Mouse (Mus musculus) gastrocnemius, adult 2 months (tissue): ENCODE measurements around the gene Itpripl2. TPM values are rescaled to one million over a fixed set of nuclear protein-coding genes. Genes with fewer than 3 reads are reported as not detected.

Experiments used
- DNase-seq: peaks from one replicate; pipeline ENCODE4 v3.0.0; 2022
- H3K27ac ChIP-seq: fragments of 200-600 bp; 2 replicates; pipeline ENCODE4 v1.8.1; 2022; ENCODE audit warnings: mild to moderate bottlenecking
- H3K4me3 ChIP-seq: fragments of 200-600 bp; 2 replicates; pipeline ENCODE4 v1.8.1; 2022; ENCODE audit warnings: mild to moderate bottlenecking, moderate library complexity
- CTCF ChIP-seq: fragments of 200-600 bp; IDR thresholded peaks from 2 replicates; pipeline ENCODE4 v1.8.1; 2022; ENCODE audit warnings: antibody characterized with exemption, mild to moderate bottlenecking, moderate library complexity
- intact Hi-C: fragments of 180-260 bp; cut with DNase I; formaldehyde crosslinking; loops from one replicate; pipeline ENCODE4 v1.15.1; 2025
- total RNA-seq, 2 experiments: library from RNA; stranded (reverse); gene quantifications; 2 replicates each; pipeline ENCODE4 v1.2.3; 2021

Itpripl2 gene
- total RNA-seq, 2 experiments from 2014 or later: 6.3 to 9.9 TPM

DNA sequence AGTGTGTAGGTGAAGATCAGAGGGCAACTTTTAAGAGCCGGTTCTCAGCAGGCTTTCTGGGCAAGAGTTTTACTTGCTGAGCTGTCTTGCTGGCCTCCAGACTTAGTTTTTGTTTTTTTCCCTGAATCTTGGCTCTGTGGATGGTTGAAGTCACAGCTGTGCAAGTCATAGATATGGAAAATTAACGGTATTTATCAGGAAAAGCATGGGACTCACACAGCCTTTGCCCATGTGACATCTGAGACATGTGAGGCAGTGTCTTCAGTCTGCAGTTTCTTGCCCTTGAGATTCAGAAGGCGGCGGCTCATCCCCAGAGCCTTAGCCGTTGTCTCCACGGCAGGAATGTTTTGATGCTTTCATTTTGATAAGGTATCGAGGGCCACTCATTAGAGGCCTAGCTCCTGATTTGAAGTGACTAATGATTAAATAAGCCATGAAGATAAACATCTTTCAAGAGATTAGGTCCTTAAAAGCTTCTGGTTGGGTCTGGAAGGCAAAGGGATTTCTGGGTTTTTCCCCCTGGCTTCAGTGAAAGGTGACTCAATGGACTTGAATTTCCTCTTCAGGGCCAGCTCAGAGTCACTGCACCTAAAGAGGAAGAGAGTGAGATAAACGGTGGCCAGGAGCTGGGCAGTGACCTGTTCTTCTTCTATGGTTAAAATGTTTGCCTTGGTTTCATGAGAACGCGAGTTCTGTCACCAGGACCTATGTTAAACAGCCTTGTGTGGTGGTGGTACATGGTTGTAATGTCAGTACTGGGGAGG is 10.5 kb downstream of the Itpripl2 start:
- DNase-seq: peak; percentile 36
- H3K27ac ChIP-seq: peak overlapping the region; percentile 82

DNA sequence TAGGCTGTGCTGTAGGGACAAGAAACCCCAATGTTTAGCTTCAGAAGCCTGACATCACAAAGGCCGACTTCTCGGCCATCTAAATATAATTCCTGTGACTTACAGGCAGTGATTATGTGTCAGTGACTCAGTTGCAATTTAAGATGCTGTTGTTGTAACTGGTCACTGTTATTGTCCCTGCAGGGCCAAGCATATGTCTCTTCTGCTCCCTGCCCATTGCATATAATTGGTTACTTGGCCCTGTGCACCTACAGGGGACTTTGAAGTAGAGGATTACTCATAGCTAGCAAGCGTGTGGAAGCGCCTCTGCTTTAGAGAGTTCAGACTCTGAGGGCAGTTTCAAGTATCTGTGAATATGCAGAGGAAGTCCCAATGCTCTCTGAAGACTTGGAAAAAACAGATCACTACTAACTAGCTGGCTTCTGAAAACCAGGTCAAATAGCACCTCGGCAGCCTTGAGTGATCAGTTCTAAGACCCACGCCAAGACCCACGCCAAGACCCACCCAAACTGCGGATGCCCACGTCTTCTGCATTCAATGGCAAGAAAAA is 11.5 kb downstream of the Itpripl2 start:
- no peak for DNase-seq
- Histone ChIP-seq H3K27ac (peak overlapping the region; percentile 82), H3K4me3 (no peak overlapping the region)
- intact Hi-C loops: no loop called here
- no peak for TF ChIP-seq CTCF

More for the DNA sequence above, 10.5 kb downstream of the Itpripl2 start:
- H3K4me3 ChIP-seq: peak overlapping the region; percentile 10; the same call in 1 of the 2 replicates
- intact Hi-C loops: no loop called here
- TF ChIP-seq CTCF: no peak

DNA sequence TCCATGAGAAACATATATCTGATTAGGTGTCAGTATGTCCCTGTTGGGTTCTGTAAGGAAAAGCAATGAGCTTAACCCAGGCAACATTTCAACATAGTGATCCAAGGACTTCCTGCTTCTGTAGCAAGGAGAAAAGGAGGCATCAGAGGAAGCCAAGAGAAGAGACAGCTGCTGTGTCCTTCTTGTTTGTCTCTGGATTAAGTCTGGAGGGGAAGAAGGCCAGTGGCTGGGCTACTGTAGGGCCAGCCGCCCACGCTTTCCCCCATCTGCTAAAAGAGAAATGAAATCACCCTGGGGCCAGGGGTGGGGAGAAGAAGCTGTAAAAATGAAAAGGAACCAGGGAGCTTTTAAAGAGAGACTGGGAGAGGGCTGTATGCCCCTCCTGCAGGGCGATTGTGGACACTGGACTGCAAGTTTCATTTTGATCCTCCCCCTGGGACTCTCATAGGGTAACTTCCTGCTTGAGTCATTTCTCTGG is 12.9 kb downstream of the Itpripl2 start:
- intact Hi-C loops: no loop called here
- no peak for TF ChIP-seq CTCF

DNA sequence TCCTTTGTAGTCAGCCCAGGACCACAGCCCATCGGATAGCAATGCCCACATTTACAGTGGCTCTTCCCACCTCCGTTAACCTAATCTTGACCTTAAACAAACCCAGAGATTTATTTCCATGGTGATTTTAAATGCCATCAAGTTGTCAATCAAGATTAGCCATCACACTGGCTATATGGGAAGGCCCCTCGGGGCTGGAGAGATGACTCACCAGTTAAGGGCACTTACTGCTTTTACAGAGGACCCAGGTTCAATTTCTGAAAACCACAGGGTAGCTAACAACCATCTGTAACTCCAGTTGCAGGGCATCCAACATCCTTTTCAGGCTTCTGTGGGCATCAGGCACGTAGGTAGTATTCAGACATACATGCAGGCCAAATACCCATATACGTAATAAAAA is 15.3 kb downstream of the Itpripl2 start:
- no peak overlapping the region for H3K27ac ChIP-seq
- no peak for DNase-seq
- no peak for TF ChIP-seq CTCF
- no peak overlapping the region for H3K4me3 ChIP-seq
- intact Hi-C loops: no loop called here

More for the DNA sequence above, 12.9 kb downstream of the Itpripl2 start:
- peak overlapping the region; percentile 82 for H3K27ac ChIP-seq
- peak; percentile 76 for DNase-seq
- peak overlapping the region; percentile 36 for H3K4me3 ChIP-seq

DNA sequence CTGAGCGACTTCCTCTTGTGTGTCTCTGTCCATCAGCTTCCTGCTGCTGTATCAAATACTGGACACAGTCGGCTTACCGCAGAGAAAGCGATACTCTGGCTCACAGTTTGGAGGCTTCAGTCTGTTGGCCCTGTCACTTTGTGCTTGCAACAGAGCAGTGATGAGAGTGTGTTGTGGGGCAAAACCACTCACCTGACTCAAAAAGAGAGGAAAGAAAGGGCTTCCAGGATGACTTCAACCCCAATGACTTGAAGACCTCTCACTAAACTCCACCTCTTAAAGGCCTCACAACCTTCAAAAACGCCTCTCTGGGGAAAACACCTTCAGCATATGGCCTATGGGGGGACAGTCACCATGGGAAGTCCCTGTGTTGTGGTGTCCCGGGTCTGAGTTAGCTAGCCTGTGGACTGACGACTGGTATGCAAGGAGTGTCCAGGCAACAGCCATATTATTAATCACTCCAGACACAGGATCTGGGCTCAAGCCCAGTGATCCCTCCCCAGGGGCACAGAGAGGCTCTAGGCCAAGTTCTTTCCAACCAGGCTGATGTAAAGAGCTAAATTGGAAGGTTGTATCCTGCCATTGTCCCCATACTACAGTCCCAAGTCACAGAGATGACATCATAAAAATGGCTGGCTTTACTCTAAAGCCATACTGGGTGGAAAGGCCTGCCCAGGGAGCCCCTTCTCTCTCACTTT is 16.6 kb downstream of the Itpripl2 start:
- DNase-seq: peak; percentile 49
- TF ChIP-seq CTCF: no peak
- H3K27ac ChIP-seq: peak overlapping the region; percentile 35; the same call in 1 of the 2 replicates
- no peak overlapping the region for H3K4me3 ChIP-seq
- intact Hi-C loops: no loop called here

DNA sequence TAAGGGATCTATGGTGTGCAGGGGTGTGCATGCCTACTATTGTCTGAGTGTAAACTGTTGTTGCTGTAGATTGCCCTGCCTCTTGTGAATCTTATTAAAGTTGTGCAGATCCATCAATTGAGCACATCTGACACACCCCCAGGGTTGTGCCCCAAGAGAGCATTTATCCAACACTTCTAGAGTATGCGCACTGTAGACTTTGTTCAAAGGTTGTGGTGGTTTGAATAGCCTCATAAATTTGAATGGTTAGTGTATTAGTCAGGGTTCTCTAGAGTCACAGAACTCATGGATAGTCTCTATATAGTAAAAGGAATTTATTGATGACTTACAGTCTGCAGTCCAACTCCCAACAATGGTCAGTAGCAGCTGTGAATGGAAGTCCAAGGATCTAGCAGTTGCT is 18.9 kb downstream of the Itpripl2 start:
- Histone ChIP-seq H3K4me3 (no peak overlapping the region), H3K27ac (no peak overlapping the region)
- DNase-seq: no peak
- TF ChIP-seq CTCF: no peak
- intact Hi-C loops: no loop called here

DNA sequence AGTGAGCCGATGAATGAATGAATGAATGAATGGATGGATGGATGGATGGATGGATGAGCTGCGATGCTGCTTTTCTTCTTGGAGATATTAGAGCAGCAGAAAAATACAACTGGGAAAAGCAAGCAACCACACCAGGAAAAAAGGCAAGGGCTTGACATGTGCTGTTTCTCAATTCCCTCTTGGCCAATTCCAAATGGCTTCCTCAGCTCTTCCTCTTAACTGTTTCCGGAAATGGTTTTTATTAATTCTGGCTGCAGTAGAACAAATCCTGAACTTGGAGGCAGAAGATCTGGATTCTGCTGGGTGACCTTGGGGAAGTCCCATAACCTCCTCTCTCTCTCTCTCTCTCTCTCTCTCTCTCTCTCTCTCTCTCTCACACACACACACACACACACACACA is 23.7 kb downstream of the Itpripl2 start:
- TF ChIP-seq CTCF: no peak
- Histone ChIP-seq H3K27ac (peak overlapping the region; percentile 65), H3K4me3 (no peak overlapping the region)
- DNase-seq: no peak
- intact Hi-C loops: no loop called here

DNA sequence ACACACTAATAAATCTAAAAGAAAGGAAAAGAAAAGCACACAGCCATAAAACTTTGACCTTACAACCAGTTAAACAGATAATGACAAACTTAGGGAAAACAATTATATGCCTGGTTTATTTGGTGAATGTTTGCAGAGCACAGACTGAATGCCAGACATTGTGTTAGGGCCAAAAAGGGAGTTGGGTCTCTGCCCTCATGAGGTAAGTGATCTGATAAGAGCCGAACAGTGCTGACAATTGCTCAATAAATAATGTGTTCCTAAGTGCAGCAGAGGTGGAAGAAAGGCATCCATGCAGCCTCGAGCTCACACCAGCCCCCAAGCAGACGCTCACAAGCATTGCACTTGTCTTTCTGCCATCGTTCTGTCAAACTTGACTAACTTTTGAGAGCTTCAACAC is 27.3 kb downstream of the Itpripl2 start:
- DNase-seq: no peak
- no peak for TF ChIP-seq CTCF
- Histone ChIP-seq H3K27ac (no peak overlapping the region), H3K4me3 (no peak overlapping the region)
- intact Hi-C loops: no loop called here

DNA sequence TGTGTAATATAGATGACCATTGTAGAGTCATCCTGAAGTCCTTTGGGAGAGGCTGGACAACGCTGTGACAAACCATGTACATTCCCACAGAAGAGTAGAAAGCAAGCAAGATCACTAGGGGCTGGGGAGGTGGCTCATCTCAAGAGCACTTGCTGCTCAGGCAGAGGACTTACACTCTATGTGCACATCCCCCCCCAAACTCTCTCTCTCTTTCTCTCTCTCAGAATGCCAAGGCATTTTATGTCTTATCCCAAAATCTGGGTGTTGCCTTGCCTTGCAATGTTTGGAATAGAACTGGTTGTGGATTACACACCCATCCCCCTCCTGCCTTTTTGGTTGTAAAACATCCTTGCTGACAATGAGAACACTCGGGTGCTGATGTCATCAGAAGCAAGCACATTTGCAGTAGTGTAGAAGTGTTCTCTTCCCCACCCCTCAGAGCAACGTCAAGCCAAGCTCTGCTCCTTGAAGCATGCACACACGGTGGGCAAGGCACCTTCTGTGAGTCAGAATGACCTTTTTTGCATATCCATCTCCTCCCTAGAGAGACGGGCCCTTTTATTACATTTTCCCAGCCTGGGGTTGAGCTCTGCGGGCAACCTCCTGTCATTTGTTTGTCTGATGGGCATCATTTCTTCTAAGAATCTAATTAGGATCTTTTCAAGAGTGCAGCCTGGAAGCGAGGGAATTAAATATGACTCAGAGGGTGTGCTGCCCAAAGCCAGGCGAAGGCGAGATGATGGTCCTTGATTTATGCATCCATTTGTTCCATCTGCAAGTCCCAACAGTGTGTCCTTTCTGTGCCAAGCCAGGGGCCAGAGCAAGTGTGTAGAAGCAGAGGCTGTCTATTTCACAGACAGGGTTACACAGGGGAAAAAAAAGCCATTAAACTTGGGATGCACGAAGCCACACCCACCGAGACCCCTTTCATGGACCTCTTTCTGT is 28.7 kb downstream of the Itpripl2 start:
- DNase-seq: no peak
- intact Hi-C loops: no loop called here
- no peak overlapping the region for H3K4me3 ChIP-seq
- H3K27ac ChIP-seq: no peak overlapping the region
- no peak for TF ChIP-seq CTCF

DNA sequence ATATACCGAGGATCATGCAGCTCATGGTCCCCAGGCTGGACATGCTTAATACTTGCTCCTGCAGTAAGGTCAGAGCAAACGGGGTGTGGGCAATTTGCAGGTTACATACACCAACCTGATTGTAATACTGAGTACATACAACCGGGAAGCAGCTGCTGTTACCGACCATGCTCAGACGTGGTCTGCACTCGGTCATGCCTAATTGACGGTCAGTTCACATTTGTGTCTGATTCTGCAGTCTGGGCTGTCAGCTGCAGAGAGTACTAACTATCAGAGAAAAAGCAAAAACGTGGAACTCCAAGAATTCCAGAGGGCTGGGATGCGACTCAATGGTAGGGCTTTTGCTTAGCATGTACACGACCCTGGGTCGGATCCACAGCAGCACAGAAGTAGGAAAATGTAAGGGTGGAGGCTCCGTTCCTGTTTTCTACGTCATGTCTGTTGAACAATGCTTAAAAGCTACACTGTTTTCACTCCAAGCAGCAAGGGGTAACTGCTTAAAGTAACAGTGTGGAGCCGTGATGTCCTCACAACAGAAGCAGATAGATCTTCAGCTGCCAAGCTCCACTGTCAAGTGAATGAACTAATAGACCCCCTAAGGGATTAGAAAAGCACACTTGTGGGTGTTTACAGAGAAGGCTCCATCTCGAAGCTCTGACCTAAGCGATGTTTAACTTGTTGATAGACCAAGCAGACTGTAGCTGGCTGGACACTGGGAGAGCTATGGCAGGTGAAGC is 30.2 kb downstream of the Itpripl2 start:
- no peak for DNase-seq
- no peak for TF ChIP-seq CTCF
- Histone ChIP-seq H3K27ac (peak overlapping the region; percentile 28; the same call in 1 of the 2 replicates), H3K4me3 (no peak overlapping the region)
- intact Hi-C loops: no loop called here

DNA sequence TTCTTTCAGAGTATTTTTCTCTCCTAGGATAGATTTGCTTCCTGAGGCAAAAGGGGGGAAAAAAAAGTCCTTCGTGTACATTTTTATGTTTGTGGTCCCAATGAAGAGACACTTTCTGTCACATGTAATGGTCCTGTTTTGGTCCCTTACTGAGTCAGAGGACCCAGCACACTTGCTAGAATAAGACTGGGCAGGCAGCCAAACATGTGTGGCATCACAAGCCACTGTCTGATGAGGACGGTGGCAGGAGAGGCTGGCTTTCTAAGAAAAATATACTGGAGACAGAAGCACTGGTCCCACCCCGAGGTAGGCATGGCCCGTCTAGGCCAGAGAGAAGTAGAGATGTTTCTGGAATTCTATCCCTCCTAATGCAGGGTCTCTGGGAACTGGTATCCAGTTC is 38.1 kb downstream of the Itpripl2 start:
- no peak for TF ChIP-seq CTCF
- no peak overlapping the region for H3K4me3 ChIP-seq
- no peak overlapping the region for H3K27ac ChIP-seq
- DNase-seq: no peak
- intact Hi-C loops: no loop called here

DNA sequence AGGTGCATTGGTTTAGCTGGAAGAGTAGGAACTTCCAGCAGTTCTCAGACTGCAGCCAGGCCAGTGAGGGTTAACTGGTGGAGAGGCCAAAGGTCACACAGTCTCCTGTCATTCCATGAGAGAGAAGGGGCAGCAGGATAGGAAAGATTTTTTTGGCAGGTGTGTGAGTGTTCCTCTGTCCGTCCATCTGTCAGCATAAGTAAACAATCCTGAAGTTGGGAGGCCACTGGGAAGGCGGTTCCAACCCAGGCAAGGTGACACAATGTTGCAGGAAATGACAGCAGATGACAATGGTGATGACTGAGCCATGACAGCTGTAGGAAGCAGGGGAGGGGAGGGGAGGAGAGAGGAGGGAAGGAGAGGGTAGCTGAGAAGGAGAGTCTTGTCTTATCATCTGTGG is 38.8 kb downstream of the Itpripl2 start:
- intact Hi-C loops: no loop called here
- no peak overlapping the region for H3K4me3 ChIP-seq
- TF ChIP-seq CTCF: no peak
- H3K27ac ChIP-seq: no peak overlapping the region
- DNase-seq: no peak
